Mouse (Mus musculus): ENCODE measurements at regions not wholly inside any gene's neighbourhood (a gene's known extent, or its start where the extent isn't known, plus 50 kb on each side); places are given as distances from the start of the nearest gene placed in this dataset.

DNA sequence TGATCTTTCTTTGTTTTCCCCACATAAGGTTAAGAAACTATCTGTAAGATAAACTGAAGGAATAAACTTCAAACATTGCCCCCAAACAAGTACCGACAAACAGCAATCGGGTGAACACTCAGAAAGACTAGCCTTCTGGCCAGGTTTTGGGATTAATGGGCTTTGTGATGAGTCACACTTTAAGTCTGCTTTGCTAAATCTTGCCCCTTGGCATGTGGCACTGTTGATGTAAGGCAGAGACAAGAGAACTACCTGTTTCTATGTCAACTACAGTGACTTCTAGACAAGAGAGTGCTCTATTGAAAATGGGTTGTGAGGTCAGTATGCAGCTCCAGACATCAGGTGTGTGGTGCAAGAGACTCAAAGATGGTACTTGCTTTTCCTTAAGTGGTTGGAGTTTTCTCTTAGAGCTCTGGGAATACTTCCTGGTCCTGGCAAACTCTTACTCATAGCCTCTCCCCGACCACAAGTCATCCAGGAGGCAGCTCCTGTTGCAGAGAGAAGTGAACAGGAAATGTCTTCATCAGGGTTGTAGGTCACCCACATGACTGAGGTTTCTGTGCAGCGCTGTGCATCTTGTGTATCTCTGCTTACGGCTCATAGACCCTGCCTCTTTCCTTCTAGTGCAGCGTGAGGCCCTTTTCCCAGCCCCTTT is 198.9 kb downstream of the 1700064H15Rik start:
- TF ChIP-seq CTCF (IDR thresholded peaks at IDR 0.05; ENCODE audit: borderline replicate concordance, insufficient read depth, low read length) (no peak), POLR2A (IDR thresholded peaks at IDR 0.05; ENCODE audit: low read depth, low read length) (no peak)
- H3K4me3 ChIP-seq (ENCODE audit: insufficient read depth, low read length), result no peak overlapping the region
- H3K27ac ChIP-seq (ENCODE audit: insufficient read depth, low read length), result peak overlapping the region; percentile 75
- peaks cover 17% of the 10 kb centered on the region for H3K4me1 ChIP-seq (ENCODE audit: control insufficient read depth, insufficient read depth, low read length)

DNA sequence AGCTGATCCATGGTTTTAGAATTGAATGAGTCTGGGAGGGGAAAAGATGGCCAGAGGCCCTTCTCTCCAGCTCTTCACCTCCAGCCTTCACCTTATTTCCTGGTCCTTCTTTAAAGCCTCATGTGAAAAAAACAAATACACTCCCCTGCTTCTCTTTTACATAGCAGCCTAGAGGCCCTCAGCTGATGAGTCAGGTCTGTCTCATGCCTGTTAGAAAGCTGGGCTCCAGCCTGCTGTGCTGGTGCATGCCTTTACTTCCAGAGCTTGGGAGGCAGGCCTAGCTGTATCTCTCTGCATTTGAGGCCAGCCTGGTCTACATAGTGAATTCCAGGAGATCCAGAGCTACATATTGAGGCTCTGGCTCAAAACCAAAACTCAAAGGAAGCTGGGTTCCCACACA is 199.5 kb downstream of the 1700064H15Rik start:
- no peak for TF ChIP-seq CTCF (IDR thresholded peaks at IDR 0.05; ENCODE audit: borderline replicate concordance, insufficient read depth, low read length)
- TF ChIP-seq POLR2A (IDR thresholded peaks at IDR 0.05; ENCODE audit: low read depth, low read length), result no peak

DNA sequence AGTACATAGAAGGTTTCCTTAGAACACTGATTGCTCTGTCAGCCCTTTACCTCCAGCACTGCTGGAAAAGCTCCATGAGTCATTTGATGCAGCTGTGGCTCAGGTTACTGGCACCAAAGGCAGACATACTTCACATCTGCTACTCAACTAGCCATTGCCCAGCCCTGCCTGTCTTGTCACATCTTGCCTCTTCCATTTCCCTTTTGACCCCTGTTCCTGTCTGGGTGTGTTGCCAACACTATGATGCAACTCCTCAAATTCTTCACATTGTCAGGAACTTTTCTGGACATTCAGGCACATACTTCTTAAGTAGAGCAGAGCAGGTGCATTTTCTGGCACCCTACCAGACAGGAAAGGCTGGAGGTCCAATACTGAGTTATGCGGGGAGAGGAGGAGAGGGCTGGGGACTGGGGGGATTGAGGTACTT is 202.3 kb downstream of the 1700064H15Rik start:
- no peak for TF ChIP-seq POLR2A (IDR thresholded peaks at IDR 0.05; ENCODE audit: low read depth, low read length)
- Histone ChIP-seq H3K27ac (ENCODE audit: insufficient read depth, low read length) (0 out of 2 replicates have a peak overlapping the region, but pooled peaks have one; percentile 22), H3K4me1 (ENCODE audit: control insufficient read depth, insufficient read depth, low read length) (peaks cover 17% of the 10 kb centered on the region), H3K4me3 (ENCODE audit: insufficient read depth, low read length) (no peak overlapping the region)

More for the DNA sequence above, 199.5 kb downstream of the 1700064H15Rik start:
- Histone ChIP-seq H3K4me1 (ENCODE audit: control insufficient read depth, insufficient read depth, low read length) (peaks cover 17% of the 10 kb centered on the region), H3K27ac (ENCODE audit: insufficient read depth, low read length) (peak overlapping the region; percentile 75), H3K4me3 (ENCODE audit: insufficient read depth, low read length) (no peak overlapping the region)

DNA sequence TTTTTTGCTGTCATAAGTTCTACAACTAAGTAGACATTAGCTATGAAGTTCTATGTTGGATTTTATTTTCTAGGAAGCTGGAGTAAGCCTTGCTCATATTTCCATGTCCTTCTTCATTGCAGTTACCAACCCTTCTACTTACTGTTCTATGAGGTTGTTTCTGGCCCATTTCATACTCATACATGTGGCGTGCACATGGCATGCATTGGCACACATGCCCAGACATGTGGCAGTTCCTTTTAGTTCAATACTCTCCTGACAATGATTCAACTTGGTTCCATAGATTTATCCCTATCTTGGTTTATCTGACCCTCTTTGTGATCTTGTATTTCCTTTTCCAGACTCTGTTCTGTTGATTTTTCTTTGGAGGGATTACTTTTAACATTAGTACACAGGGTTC is 203.2 kb downstream of the 1700064H15Rik start:
- TF ChIP-seq CTCF (IDR thresholded peaks at IDR 0.05; ENCODE audit: borderline replicate concordance, insufficient read depth, low read length), result no peak
- no peak for TF ChIP-seq POLR2A (IDR thresholded peaks at IDR 0.05; ENCODE audit: low read depth, low read length)
- no peak overlapping the region for H3K4me3 ChIP-seq (ENCODE audit: insufficient read depth, low read length)
- H3K4me1 ChIP-seq (ENCODE audit: control insufficient read depth, insufficient read depth, low read length), result peaks cover 17% of the 10 kb centered on the region
- H3K27ac ChIP-seq (ENCODE audit: insufficient read depth, low read length), result peak overlapping the region; percentile 34; the same call in 1 of the 2 replicates

DNA sequence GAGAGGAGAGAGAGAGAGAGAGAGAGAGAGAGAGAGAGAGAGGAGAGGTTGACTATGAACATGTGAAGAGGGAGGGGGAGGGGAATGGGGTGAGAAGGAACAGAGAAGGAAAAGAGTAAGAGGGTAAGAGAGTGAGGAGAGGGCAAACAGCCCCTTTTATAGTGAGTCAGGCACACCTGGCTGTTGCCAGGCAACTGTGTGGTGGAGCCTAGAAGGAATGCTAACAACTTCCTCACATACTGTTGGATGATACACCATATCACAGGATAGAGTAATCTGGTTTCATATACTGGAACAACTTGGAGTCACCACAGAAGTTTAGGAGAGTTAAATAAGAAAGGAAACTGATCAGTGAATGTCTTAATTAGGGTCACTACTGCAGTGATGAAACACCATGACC is 204.1 kb downstream of the 1700064H15Rik start:
- no peak overlapping the region for H3K4me3 ChIP-seq (ENCODE audit: insufficient read depth, low read length)
- TF ChIP-seq CTCF (IDR thresholded peaks at IDR 0.05; ENCODE audit: borderline replicate concordance, insufficient read depth, low read length), result no peak
- H3K4me1 ChIP-seq (ENCODE audit: control insufficient read depth, insufficient read depth, low read length), result peaks cover 9% of the 10 kb centered on the region
- no peak overlapping the region for H3K27ac ChIP-seq (ENCODE audit: insufficient read depth, low read length)

DNA sequence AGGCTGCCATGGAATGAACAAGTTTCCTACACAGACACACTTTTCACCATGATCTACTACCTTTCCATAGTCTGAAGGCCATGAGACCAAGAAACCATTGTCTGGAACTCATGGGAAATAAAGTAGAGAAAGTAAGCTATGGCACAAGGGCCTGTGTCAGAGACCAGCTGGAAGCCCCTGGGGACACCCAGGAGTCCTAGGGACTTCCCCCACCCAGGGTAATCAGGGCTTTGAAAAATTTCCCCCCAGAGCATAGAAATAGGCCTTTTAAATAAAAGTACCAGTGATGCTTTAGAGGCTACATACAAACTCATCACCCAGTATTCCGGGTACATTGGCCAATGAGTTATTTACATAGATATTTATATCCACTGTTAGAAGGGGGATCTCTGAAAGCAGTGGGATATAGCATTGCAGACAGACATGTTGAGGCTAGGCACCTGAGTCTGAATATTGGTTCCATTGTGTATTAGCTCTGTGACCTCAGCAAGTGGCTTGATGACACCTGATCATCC is 207.0 kb downstream of the 1700064H15Rik start:
- Histone ChIP-seq H3K4me3 (ENCODE audit: insufficient read depth, low read length) (no peak overlapping the region), H3K27ac (ENCODE audit: insufficient read depth, low read length) (no peak overlapping the region), H3K4me1 (ENCODE audit: control insufficient read depth, insufficient read depth, low read length) (peaks cover 4% of the 10 kb centered on the region)
- TF ChIP-seq POLR2A (IDR thresholded peaks at IDR 0.05; ENCODE audit: low read depth, low read length), result no peak
- TF ChIP-seq CTCF (IDR thresholded peaks at IDR 0.05; ENCODE audit: borderline replicate concordance, insufficient read depth, low read length), result no peak

DNA sequence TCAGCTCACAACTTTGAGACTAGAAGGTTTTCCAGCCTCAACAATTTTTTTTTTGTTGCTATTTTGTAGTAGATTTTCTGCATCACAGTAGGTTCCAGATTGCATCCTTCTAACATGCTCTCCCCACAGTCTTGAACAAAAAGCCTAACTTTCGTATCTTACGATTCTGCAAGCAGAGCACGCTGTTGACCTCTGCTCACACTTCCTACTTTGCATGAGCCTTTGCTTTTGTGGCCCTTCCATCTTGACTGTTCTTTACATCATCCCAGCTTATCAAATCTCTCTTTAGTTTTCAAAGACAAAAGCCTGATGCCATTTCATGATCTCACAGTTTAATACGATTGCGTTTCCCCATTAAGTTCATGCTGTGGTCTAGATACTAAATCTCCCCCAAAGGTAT is 207.6 kb downstream of the 1700064H15Rik start:
- TF ChIP-seq CTCF (IDR thresholded peaks at IDR 0.05; ENCODE audit: borderline replicate concordance, insufficient read depth, low read length), result no peak
- Histone ChIP-seq H3K4me3 (ENCODE audit: insufficient read depth, low read length) (no peak overlapping the region), H3K4me1 (ENCODE audit: control insufficient read depth, insufficient read depth, low read length) (no peaks in the 10 kb centered on the region), H3K27ac (ENCODE audit: insufficient read depth, low read length) (no peak overlapping the region)

DNA sequence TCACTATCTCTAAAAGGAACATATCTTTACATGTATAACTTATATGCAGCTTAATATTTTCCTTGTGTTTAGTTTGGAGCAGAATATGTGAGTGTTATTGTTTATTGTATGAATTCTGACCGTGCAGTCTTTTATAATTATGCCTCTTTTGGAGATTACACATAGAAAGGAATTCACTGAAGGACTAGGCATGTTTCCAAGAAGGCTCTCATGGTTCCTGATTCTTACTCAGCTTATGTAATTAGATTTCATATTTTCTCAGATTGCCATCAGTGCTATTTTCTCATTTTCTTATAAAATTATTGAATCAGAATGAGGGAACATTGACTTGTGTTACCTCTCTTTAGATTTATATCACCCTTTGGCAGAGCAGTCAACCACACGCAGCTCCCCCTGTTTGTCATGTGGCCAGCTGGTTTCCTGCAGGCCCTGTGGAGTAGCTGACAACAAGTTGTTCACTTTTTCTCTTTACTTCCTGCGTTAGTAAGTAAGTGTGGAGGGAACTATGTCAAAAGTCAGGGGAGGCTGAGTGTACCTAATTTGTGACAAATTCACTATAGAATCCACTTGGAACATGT is 217.4 kb downstream of the 1700064H15Rik start:
- TF ChIP-seq CTCF (IDR thresholded peaks at IDR 0.05; ENCODE audit: borderline replicate concordance, insufficient read depth, low read length) (no peak), POLR2A (IDR thresholded peaks at IDR 0.05; ENCODE audit: low read depth, low read length) (no peak)
- no peak overlapping the region for H3K4me3 ChIP-seq (ENCODE audit: insufficient read depth, low read length)
- H3K27ac ChIP-seq (ENCODE audit: insufficient read depth, low read length), result no peak overlapping the region; the same call in 1 of the 2 replicates
- peaks cover 8% of the 10 kb centered on the region; the same call in 1 of the 2 replicates for H3K4me1 ChIP-seq (ENCODE audit: control insufficient read depth, insufficient read depth, low read length)

DNA sequence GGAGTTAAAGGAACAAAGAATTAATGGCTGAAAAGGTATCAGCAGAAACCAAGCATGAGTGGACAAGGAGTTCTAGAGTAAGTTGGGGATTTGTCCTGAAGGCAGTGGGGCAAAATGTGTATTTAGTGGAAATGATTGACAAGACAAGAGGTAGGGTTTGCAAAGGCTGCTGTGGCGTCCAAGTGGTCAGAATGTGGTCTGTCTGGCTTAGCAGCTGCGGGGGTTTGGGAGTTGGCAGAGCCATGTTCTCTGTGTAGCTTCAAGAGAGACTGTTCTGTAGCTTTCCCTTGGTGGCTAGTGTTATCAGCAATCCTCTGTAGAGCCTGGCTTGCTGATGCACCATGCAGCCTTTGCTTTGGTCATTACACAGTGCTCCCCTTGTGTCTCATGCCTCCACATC is 220.2 kb downstream of the 1700064H15Rik start:
- Histone ChIP-seq H3K4me3 (ENCODE audit: insufficient read depth, low read length) (no peak overlapping the region), H3K27ac (ENCODE audit: insufficient read depth, low read length) (no peak overlapping the region), H3K4me1 (ENCODE audit: control insufficient read depth, insufficient read depth, low read length) (peaks cover 8% of the 10 kb centered on the region; the same call in 1 of the 2 replicates)
- TF ChIP-seq POLR2A (IDR thresholded peaks at IDR 0.05; ENCODE audit: low read depth, low read length), result no peak
- TF ChIP-seq CTCF (IDR thresholded peaks at IDR 0.05; ENCODE audit: borderline replicate concordance, insufficient read depth, low read length), result no peak

DNA sequence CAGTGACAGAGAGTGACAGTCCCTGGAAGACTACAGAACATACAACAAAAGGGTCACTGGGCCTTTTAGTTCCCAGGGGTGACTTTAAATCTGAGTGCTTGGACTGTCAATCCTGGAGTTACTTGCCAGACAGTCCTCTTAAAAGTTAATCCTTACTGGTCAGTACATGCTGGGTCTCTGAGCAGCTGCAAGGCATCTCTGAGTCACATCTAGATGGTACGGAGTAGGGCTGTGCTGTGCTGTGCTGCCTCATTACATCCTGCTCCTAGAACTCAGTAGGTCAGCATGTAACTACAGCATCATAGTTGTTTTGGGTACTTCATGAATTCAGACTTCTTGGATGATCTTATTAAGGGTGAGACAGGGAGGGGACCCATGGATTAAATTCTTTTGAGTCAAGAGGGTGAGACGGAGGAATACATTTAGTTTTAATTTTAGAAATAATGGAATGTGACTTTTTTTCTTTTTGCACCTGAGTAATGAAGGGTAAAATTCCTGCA is 220.8 kb downstream of the 1700064H15Rik start:
- Histone ChIP-seq H3K4me1 (ENCODE audit: control insufficient read depth, insufficient read depth, low read length) (peaks cover 8% of the 10 kb centered on the region; the same call in 1 of the 2 replicates), H3K4me3 (ENCODE audit: insufficient read depth, low read length) (no peak overlapping the region), H3K27ac (ENCODE audit: insufficient read depth, low read length) (no peak overlapping the region)
- TF ChIP-seq CTCF (IDR thresholded peaks at IDR 0.05; ENCODE audit: borderline replicate concordance, insufficient read depth, low read length) (no peak), POLR2A (IDR thresholded peaks at IDR 0.05; ENCODE audit: low read depth, low read length) (no peak)

All from embryonic fibroblast, embryonic 13.5 days (primary cell).